ENCODE assay signal across 9 mouse cellular contexts in genomic region chr7:81653988-81654387, GRCm38 (mm10). TPM values are rescaled to one million over a fixed set of nuclear protein-coding genes. Genes with fewer than 3 reads are reported as not detected.
DNase-seq lines count a peak whose midpoint lies in the region; ATAC-seq and TF ChIP-seq lines count a peak whose summit lies in the region.
"Had no signal": no experiment of that assay in that cellular context is flagged by ENCODE, and none has a peak within 500 bp of the region (broad histone marks: within the 10 kb centered on the region; RNA-seq: fewer than 3 reads in every experiment).

No protein-coding gene starts in this region.

- H3K27me3 ChIP-seq in hindbrain, embryonic 14.5 days (ENCODE audit: control insufficient read depth, insufficient read depth, low read length): no peaks in the 10 kb centered on the region
- H3K27me3 ChIP-seq in lung, postnatal 0 days (replicated peaks; ENCODE audit: insufficient read depth, low read length): no peaks in the 10 kb centered on the region

- peak; percentile 26 to 37 for DNase-seq in frontal cortex, postnatal 36 days (ENCODE audit: low spot score in 2 of 2)
- no peak for DNase-seq in frontal cortex, postnatal 25 days (ENCODE audit: low spot score in 2 of 2)
- DNase-seq in right cerebral cortex, adult 2 months (ENCODE audit: low spot score in 2 of 2): peak; percentile 37 to 40
- DNase-seq in right cerebral cortex, postnatal 14 days: no peak
- peak; percentile 41 for DNase-seq in hindbrain, embryonic 14.5 days (ENCODE audit: low spot score)
- no peak for DNase-seq in thymus, adult 18-20 months
- DNase-seq in urinary bladder, postnatal 4 days (ENCODE audit: low spot score in 2 of 2): no peak
- DNase-seq in lung, postnatal 0 days (ENCODE audit: low spot score): no peak

- H3K4me1 ChIP-seq in hindbrain, embryonic 14.5 days (replicated peaks; ENCODE audit: control insufficient read depth, insufficient read depth, low read length): peaks cover 70% of the 10 kb centered on the region
- peaks cover 6% of the 10 kb centered on the region; the same call in 1 of the 2 replicates for H3K4me1 ChIP-seq in lung, postnatal 0 days (ENCODE audit: insufficient read depth, low read depth, low read length)

- no peak for ATAC-seq in hindbrain, embryonic 14.5 days (ENCODE audit: low FRiP score)
- no peak for ATAC-seq in lung, postnatal 0 days
- ATAC-seq: activated CD4-positive, CD25-positive, alpha-beta regulatory T cell, adult 4 months had no signal

- no peak overlapping the region for H3K4me3 ChIP-seq in hindbrain, embryonic 14.5 days (replicated peaks; ENCODE audit: low read length)
- H3K4me3 ChIP-seq in lung, postnatal 0 days (ENCODE audit: low read depth, low read length): no peak overlapping the region

- H3K9ac ChIP-seq in hindbrain, embryonic 14.5 days: no peak overlapping the region
- H3K9ac ChIP-seq in lung, postnatal 0 days (replicated peaks; ENCODE audit: low read depth): no peak overlapping the region

- H3K36me3 ChIP-seq in hindbrain, embryonic 14.5 days (replicated peaks; ENCODE audit: control insufficient read depth, insufficient read depth): no peaks in the 10 kb centered on the region
- no peaks in the 10 kb centered on the region for H3K36me3 ChIP-seq in lung, postnatal 0 days (ENCODE audit: insufficient read depth, low read length)

- TF ChIP-seq CTCF in lung, postnatal 0 days (IDR thresholded peaks at IDR 0.05): no peak

- TF ChIP-seq EP300 in lung, postnatal 0 days (IDR thresholded peaks at IDR 0.05): no peak

- peak overlapping the region; percentile 38 for H3K27ac ChIP-seq in hindbrain, embryonic 14.5 days
- H3K27ac ChIP-seq in lung, postnatal 0 days (ENCODE audit: low read length): no peak overlapping the region

- WGBS in hindbrain, embryonic 14.5 days: 27% methylated on average over 8 of the region's 8 CpGs
- 28% methylated on average over 8 of the region's 8 CpGs for WGBS in lung, postnatal 0 days

- H3K4me2 ChIP-seq in hindbrain, embryonic 14.5 days (replicated peaks): peak overlapping the region; percentile 4; the same call in 1 of the 2 replicates
- H3K4me2 ChIP-seq in lung, postnatal 0 days (replicated peaks; ENCODE audit: low read depth, low read length): no peak overlapping the region

- H3K9me3 ChIP-seq in hindbrain, embryonic 14.5 days (ENCODE audit: control insufficient read depth, low read length): no peaks in the 10 kb centered on the region
- H3K9me3 ChIP-seq in lung, postnatal 0 days (ENCODE audit: low read length): no peaks in the 10 kb centered on the region

RNA-seq across cellular contexts. Expression of gene Homer2, which starts 53.3 kb away (rescaled TPM):
- polyA plus RNA-seq in hindbrain, embryonic 14.5 days (2014; fragmentation: Nextera tagmentation; extraction: Ambion mirVana): 25.7 and 27.8 TPM in 2 replicates
- polyA plus RNA-seq in lung, postnatal 0 days (2015; fragmentation: Nextera tagmentation; extraction: Ambion mirVana): 16.8 and 18.6 TPM in 2 replicates

Comparison
In these comparisons a context has a peak if more than half of its experiments do, and no peak if none do; other contexts are left out.
1. DNase-seq: peak in frontal cortex, postnatal 36 days (2 of 2), right cerebral cortex, adult 2 months (2 of 2) and hindbrain, embryonic 14.5 days (single experiment); none in frontal cortex, postnatal 25 days (0 of 2), right cerebral cortex, postnatal 14 days (single experiment), thymus, adult 18-20 months (0 of 2), urinary bladder, postnatal 4 days (0 of 2) and lung, postnatal 0 days (single experiment).